Mouse (Mus musculus) limb, embryonic 12.5 days (tissue): ENCODE results near the gene Psmc3ip. TPM values are rescaled to one million over a fixed set of nuclear protein-coding genes. Genes with fewer than 3 reads are reported as not detected.

Experiments
- ATAC-seq: fragments of 200-750 bp; cut with Nextera tagmentation; 2 replicates; pipeline ENCODE4 v1.8.0; 2017; ENCODE audit warnings: low read depth, moderate TSS enrichment; ENCODE audit not compliant: insufficient number of reproducible peaks, insufficient read depth, low FRiP score, low TSS enrichment
- H3K27ac ChIP-seq: fragments of 300-500 bp; sonication (generic); 2 replicates; pipeline ENCODE4 v1.5.1; 2016; ENCODE audit warnings: mild to moderate bottlenecking, moderate library complexity
- H3K27me3 ChIP-seq: fragments of 300-500 bp; sonication (generic); 2 replicates; pipeline ENCODE4 v1.6.1; 2016; ENCODE audit warnings: mild to moderate bottlenecking, moderate library complexity
- H3K36me3 ChIP-seq: fragments of 300-500 bp; sonication (generic); 2 replicates; pipeline ENCODE4 v1.6.1; 2016; ENCODE audit warnings: mild to moderate bottlenecking, moderate library complexity
- H3K4me1 ChIP-seq: fragments of 300-500 bp; sonication (generic); replicated peaks from 2 replicates; pipeline ENCODE4 v1.6.1; 2016
- H3K4me2 ChIP-seq: fragments of 300-500 bp; sonication (generic); 2 replicates; pipeline ENCODE4 v1.6.1; 2016; ENCODE audit warnings: mild to moderate bottlenecking, moderate library complexity
- H3K4me3 ChIP-seq: fragments of 300-500 bp; sonication (generic); replicated peaks from 2 replicates; pipeline ENCODE4 v1.5.1; 2016; ENCODE audit warnings: mild to moderate bottlenecking
- H3K9ac ChIP-seq: fragments of 300-500 bp; sonication (generic); replicated peaks from 2 replicates; pipeline ENCODE4 v1.6.1; 2016; ENCODE audit warnings: mild to moderate bottlenecking, moderate library complexity
- H3K9me3 ChIP-seq: fragments of 300-500 bp; sonication (generic); 2 replicates; pipeline ENCODE4 v1.6.1; 2016; ENCODE audit warnings: mild to moderate bottlenecking, moderate library complexity
- WGBS: fragments of 180-500 bp; shearing (Covaris S2); methylation state at CpG from one replicate; pipeline ENCODE4 v1.1.7; 2016; 5-methylcytosine and 5-hydroxymethylcytosine counted together
- polyA plus RNA-seq: library from polyadenylated mRNA; unstranded; fragments of >200 nt; fragmentation: Nextera tagmentation; extraction: Ambion mirVana; gene quantifications from 2 replicates; pipeline ENCODE4 v1.2.1, GENCODE M21; 2016

Psmc3ip gene
- polyA plus RNA-seq, 1 experiment from 2014 or later = 54.3 TPM

DNA sequence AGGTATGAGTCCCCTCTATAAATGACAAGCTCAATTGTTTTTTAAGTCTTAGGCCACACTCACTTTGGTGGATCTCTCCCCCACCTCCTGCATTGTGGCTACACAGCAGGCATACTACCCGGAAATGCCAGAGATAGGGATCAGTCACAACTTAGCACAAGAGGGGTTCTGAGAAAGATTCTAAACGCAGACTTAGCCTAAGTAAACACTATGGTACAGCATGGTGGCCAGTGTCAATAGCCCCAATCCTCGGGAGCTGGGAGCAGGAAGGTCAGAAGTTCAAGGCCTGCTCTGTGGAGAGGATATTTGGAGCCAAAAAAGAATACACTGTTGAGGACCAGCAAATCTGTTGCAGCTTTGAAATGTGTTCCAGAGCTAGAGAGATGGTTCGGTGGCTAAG, 22.9 kb upstream of the Psmc3ip start:
- no peak overlapping the region for H3K27ac ChIP-seq
- peak overlapping the region; percentile 93 for H3K9ac ChIP-seq
- peaks cover 25% of the 10 kb centered on the region for H3K4me1 ChIP-seq
- H3K4me3 ChIP-seq = peak overlapping the region; percentile 91
- H3K36me3 ChIP-seq = peaks cover 30% of the 10 kb centered on the region
- no peak for ATAC-seq
- no peaks in the 10 kb centered on the region for H3K27me3 ChIP-seq
- no peaks in the 10 kb centered on the region for H3K9me3 ChIP-seq
- H3K4me2 ChIP-seq = peak overlapping the region; percentile 95
- WGBS = 57% methylated on average over 4 of the region's 4 CpGs

DNA sequence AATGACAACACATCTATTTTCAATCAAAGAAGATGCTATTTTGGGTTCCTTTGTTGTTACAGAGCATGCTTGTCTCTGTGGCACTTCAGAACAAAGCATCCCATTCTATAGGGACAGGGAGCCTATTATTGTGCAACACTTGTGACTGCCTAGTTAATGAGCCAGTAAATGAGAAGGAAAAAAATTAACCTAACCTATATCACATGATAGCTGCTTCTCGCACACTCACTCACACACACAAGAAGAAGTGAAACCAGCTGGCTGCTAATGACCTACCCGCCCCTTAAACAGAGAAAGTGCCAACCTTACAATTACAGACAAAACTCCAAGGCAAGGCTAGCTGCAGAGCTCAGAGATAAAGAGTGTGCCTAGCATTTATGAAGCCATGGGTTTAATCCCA, 20.3 kb upstream of the Psmc3ip start:
- H3K27ac ChIP-seq = no peak overlapping the region
- H3K4me2 ChIP-seq = no peak overlapping the region
- H3K27me3 ChIP-seq = no peaks in the 10 kb centered on the region
- peaks cover 16% of the 10 kb centered on the region for H3K4me1 ChIP-seq
- H3K9ac ChIP-seq = no peak overlapping the region
- H3K36me3 ChIP-seq = peaks cover 16% of the 10 kb centered on the region
- no peak for ATAC-seq
- no peak overlapping the region for H3K4me3 ChIP-seq
- 80% methylated on average over 2 of the region's 2 CpGs for WGBS
- H3K9me3 ChIP-seq = no peaks in the 10 kb centered on the region

DNA sequence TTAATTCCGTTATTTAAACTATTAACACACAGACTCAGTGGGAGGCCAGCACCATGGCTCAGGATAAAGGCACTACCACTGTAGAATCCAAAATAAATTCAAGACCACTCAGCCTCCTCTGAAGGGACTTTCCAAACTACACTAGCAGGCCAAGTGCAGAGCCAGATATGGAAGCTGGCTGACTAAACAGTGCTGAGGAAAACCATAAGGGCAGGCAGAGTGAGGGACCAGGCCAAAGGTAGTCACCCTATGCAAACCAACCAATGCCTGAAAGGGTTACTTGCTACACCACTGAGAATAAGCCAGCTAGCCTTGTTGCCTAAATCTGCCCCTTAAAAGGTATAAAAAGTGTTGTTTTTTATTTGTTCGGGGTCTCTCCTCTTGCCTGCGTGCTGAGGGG, 16.9 kb upstream of the Psmc3ip start:
- no peak for ATAC-seq
- H3K27me3 ChIP-seq = no peaks in the 10 kb centered on the region
- H3K36me3 ChIP-seq = peaks cover 21% of the 10 kb centered on the region
- H3K9me3 ChIP-seq = no peaks in the 10 kb centered on the region
- 89% methylated on average over 3 of the region's 3 CpGs for WGBS
- 0 out of 2 replicates have a peak overlapping the region, but pooled peaks have one; percentile 53 for H3K27ac ChIP-seq
- no peak overlapping the region for H3K4me2 ChIP-seq
- H3K4me3 ChIP-seq = no peak overlapping the region
- no peaks in the 10 kb centered on the region; the same call in 1 of the 2 replicates for H3K4me1 ChIP-seq
- H3K9ac ChIP-seq = no peak overlapping the region

DNA sequence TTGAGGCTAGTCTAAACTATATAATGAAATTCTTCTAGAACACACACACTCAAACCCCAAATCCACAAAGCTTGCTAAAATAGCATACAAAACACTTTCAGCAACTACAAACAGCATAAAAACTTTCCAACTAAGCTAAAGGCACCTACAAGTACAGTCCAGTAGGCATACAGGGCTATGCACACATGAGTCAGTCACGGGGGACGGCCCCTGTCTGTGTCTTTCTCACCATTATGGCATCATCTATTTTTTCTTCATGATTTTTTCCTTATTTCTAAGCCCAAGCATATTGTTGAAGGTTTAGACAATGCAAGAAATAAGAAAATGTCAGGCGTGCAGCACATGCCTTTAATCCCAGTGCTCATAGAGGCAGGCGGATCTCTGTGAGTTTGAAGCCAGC, 15.9 kb upstream of the Psmc3ip start:
- H3K36me3 ChIP-seq = peaks cover 14% of the 10 kb centered on the region
- no peak overlapping the region for H3K4me2 ChIP-seq
- no peak overlapping the region for H3K9ac ChIP-seq
- no peaks in the 10 kb centered on the region; the same call in 1 of the 2 replicates for H3K4me1 ChIP-seq
- no peak overlapping the region for H3K4me3 ChIP-seq
- no peaks in the 10 kb centered on the region for H3K9me3 ChIP-seq
- 92% methylated on average over 4 of the region's 4 CpGs for WGBS
- no peak overlapping the region for H3K27ac ChIP-seq
- no peak for ATAC-seq
- no peaks in the 10 kb centered on the region for H3K27me3 ChIP-seq

DNA sequence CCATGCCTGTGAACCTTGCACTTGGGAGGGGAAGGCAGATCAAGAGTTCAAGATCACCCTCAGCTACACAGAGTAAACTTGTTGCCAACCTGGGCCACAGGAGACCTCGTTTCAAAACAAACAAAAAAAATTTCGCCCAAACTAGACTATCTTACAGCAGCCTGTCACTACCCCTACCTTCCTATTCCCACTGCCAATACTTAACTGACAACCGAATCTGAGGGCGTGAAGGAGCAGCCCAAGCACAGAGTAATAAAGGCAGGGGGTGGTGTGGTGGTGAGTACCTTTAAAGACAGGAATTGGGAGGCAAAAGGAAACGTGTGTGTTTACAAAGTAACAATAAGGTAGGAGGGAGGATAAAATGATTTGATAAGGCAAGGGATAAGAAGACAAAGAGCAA, 15.5 kb upstream of the Psmc3ip start:
- Histone ChIP-seq H3K4me1 (no peaks in the 10 kb centered on the region; the same call in 1 of the 2 replicates), H3K27ac (no peak overlapping the region), H3K4me2 (no peak overlapping the region), H3K36me3 (peaks cover 13% of the 10 kb centered on the region), H3K4me3 (no peak overlapping the region), H3K27me3 (no peaks in the 10 kb centered on the region), H3K9ac (no peak overlapping the region), H3K9me3 (no peaks in the 10 kb centered on the region)
- no peak for ATAC-seq
- 56% methylated on average over 5 of the region's 5 CpGs for WGBS

DNA sequence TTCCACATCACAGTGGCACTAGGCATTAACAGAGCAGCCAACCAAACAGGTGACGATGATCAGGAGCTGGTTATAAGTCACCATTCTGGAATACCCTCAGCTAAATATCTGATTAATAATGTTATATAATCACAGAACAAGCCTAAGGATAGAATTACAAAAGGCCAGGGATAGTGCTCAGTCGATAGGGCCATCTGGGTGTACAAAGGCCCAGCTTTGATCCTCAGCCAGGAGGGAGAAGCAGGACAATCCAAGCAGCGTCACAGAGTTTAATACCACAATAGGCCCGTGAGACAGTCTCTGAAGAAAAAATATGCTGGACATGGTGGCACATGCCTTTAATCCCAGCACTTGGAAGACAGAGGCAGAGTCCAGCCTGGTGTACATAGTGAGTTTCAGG, 14.1 kb upstream of the Psmc3ip start:
- 86% methylated on average over 4 of the region's 4 CpGs for WGBS
- H3K4me3 ChIP-seq = no peak overlapping the region
- H3K27me3 ChIP-seq = no peaks in the 10 kb centered on the region
- no peaks in the 10 kb centered on the region for H3K9me3 ChIP-seq
- no peak for ATAC-seq
- no peak overlapping the region for H3K27ac ChIP-seq
- no peak overlapping the region for H3K4me2 ChIP-seq
- no peaks in the 10 kb centered on the region; the same call in 1 of the 2 replicates for H3K4me1 ChIP-seq
- no peak overlapping the region for H3K9ac ChIP-seq
- peaks cover 26% of the 10 kb centered on the region for H3K36me3 ChIP-seq

DNA sequence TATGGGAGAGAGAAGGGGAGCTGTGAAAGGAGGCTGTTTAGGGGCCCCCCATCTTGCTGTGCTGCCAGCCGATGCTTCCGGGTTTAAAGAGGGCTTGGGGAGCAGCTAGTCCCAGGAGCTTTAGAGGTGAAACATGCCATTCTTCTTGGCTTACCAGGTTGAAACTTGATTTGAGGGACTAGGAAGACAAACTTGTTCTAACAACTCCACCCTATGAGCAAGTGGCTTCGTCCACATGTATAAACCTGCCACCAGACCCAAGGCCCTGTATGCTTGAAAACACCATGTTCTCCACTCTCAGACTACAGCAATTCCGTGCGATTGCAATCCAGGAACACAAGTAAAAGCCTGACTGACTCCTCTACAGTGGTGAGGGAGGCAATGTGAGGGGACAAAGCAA, 7.8 kb upstream of the Psmc3ip start:
- H3K9me3 ChIP-seq = no peaks in the 10 kb centered on the region
- H3K27ac ChIP-seq = 0 out of 2 replicates have a peak overlapping the region, but pooled peaks have one; percentile 37
- no peaks in the 10 kb centered on the region for H3K27me3 ChIP-seq
- 89% methylated on average over 5 of the region's 5 CpGs for WGBS
- peaks cover 76% of the 10 kb centered on the region for H3K36me3 ChIP-seq
- H3K4me1 ChIP-seq = no peaks in the 10 kb centered on the region
- no peak for ATAC-seq
- H3K4me3 ChIP-seq = no peak overlapping the region
- H3K9ac ChIP-seq = no peak overlapping the region
- no peak overlapping the region for H3K4me2 ChIP-seq

DNA sequence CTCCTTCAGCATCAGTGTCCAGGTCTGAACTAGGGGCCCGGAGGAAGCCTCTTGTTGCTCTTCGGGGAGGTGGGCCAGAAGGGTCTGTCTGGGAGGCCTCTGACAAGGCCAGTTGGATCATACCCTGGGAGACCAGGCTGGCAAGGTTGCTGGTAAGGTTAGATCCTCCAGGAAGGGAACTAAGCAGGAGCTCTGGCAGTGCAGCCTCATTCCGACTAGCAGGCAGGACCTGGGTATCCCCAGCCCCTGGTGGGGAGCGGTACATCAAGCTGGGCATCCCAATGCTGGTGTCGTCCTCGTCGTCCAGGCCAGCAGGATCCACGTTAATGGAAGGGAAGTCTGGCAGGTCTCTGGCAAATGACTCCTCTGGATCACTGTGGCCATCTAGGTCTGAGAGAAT, 3.0 kb upstream of the Psmc3ip start:
- H3K4me3 ChIP-seq = no peak overlapping the region
- no peak overlapping the region for H3K4me2 ChIP-seq
- ATAC-seq = no peak
- no peak overlapping the region for H3K27ac ChIP-seq
- H3K9ac ChIP-seq = no peak overlapping the region; the same call in 1 of the 2 replicates
- peaks cover 76% of the 10 kb centered on the region for H3K36me3 ChIP-seq
- H3K27me3 ChIP-seq = no peaks in the 10 kb centered on the region
- H3K4me1 ChIP-seq = peaks cover 10% of the 10 kb centered on the region
- 90% methylated on average over 8 of the region's 8 CpGs for WGBS
- H3K9me3 ChIP-seq = no peaks in the 10 kb centered on the region

DNA sequence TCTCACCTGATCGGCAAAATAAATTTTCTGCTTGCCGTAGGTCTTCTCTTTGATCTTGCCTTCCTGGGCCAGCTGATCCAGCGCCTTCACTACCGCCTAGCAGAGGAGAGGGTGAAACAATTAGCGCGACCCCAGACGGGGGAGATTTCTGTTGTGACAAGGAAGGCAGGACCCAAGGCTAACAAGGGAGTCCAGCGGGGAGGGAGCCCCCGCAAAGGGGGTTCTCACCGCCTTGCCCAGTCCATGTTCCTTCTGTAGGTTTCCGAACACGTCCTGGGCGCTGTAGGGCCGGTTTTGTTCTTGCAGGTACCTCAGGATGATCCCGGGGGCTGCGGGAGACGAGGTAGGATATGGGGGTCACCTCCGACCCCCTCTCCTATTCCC, 314 bp downstream of the Psmc3ip start:
- H3K9me3 ChIP-seq = no peaks in the 10 kb centered on the region
- WGBS = under 1% methylated on average over 18 of the region's 18 CpGs
- peaks cover 10% of the 10 kb centered on the region for H3K4me1 ChIP-seq
- ATAC-seq = peak; percentile 12; the same call in 1 of the 2 replicates
- H3K4me3 ChIP-seq = peak overlapping the region; percentile 72
- peak overlapping the region; percentile 46; the same call in 1 of the 2 replicates for H3K27ac ChIP-seq
- H3K9ac ChIP-seq = peak overlapping the region; percentile 64
- peaks cover 79% of the 10 kb centered on the region for H3K36me3 ChIP-seq
- H3K27me3 ChIP-seq = no peaks in the 10 kb centered on the region
- peak overlapping the region; percentile 67 for H3K4me2 ChIP-seq

DNA sequence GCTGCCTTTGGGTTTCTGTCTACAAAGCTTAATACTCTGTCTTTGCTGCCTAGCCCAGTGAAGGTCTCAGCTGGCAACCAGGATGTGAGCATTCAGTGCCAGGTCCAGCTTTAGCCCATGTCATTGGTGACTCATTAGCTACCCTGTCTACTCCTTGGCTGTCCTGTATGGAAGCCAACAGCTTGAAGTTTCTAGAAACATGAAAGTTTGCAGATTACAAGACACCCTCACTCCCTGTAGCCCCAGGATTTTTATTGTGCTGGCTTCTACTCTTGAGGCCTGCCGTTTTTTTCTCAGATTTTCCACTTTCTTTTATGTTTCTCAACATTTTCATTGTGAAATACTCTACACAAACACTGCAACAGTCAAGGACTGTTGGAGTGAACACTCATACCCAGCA, 5.3 kb downstream of the Psmc3ip start:
- 90% methylated on average over 1 of the region's 1 CpGs for WGBS
- Histone ChIP-seq H3K4me2 (no peak overlapping the region), H3K36me3 (peaks cover 67% of the 10 kb centered on the region)

DNA sequence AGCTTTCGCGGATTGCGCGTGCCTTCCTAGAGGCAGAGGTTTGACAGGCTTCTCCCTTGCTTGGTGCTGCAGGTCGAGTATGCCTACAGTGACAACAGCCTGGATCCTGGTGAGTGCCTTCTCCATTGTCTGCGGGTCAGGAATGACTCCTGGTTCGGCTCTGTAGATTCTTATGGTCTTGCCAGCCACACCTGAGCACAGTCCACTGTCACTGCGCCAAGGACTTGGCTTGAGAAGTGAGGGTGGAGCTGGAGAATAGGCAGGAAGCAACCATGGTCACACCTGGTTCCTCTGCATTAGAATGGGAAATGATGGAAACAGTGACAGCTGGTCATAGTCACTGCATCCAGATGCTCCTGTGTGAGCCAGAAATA, 7.6 kb downstream of the Psmc3ip start:
- peaks cover 57% of the 10 kb centered on the region for H3K36me3 ChIP-seq
- H3K4me2 ChIP-seq = peak overlapping the region; percentile 93
- peak overlapping the region; percentile 85 for H3K9ac ChIP-seq
- H3K4me3 ChIP-seq = peak overlapping the region; percentile 87
- H3K27me3 ChIP-seq = no peaks in the 10 kb centered on the region
- WGBS = 8% methylated on average over 8 of the region's 8 CpGs
- no peaks in the 10 kb centered on the region for H3K9me3 ChIP-seq
- peaks cover 30% of the 10 kb centered on the region for H3K4me1 ChIP-seq
- peak overlapping the region; percentile 83 for H3K27ac ChIP-seq
- no peak for ATAC-seq

More for the DNA sequence above, 5.3 kb downstream of the Psmc3ip start:
- Histone ChIP-seq H3K9me3 (no peaks in the 10 kb centered on the region), H3K9ac (no peak overlapping the region), H3K27ac (no peak overlapping the region), H3K4me3 (no peak overlapping the region), H3K27me3 (no peaks in the 10 kb centered on the region), H3K4me1 (peaks cover 33% of the 10 kb centered on the region)
- no peak for ATAC-seq
